Mouse (Mus musculus) testis, adult 2 months (tissue): Measurements from ENCODE around the gene Gxylt2. TPM values are rescaled to one million over a fixed set of nuclear protein-coding genes. Genes with fewer than 3 reads are reported as not detected.
A peak's percentile ranks its signal among the peaks of the same experiment; 100 is the strongest.

Experiments
- H3K27ac ChIP-seq: fragments of 200-500 bp; 2 replicates; pipeline ENCODE4 v1.5.1; 2012; ENCODE audit warnings: low read depth, low read length; ENCODE audit not compliant: control insufficient read depth, insufficient read depth
- H3K27me3 ChIP-seq: fragments of 200-500 bp; 2 replicates; pipeline ENCODE4 v1.6.1; 2012; ENCODE audit warnings: mild to moderate bottlenecking, low read length, moderate library complexity; ENCODE audit not compliant: control insufficient read depth, insufficient read depth
- H3K36me3 ChIP-seq: fragments of 200-500 bp; 2 replicates; pipeline ENCODE4 v1.6.1; 2012; ENCODE audit warnings: mild to moderate bottlenecking, low read length; ENCODE audit not compliant: control insufficient read depth, insufficient read depth
- H3K4me1 ChIP-seq: fragments of 200-500 bp; 2 replicates; pipeline ENCODE4 v1.6.1; 2012; ENCODE audit warnings: low read length; ENCODE audit not compliant: control insufficient read depth, insufficient read depth
- H3K4me3 ChIP-seq: fragments of 200-500 bp; 2 replicates; pipeline ENCODE4 v1.5.1; 2012; ENCODE audit warnings: low read depth, mild to moderate bottlenecking, low read length, moderate library complexity, mixed read lengths; ENCODE audit not compliant: control insufficient read depth
- CTCF ChIP-seq: fragments of 200-500 bp; IDR thresholded peaks from 2 replicates; pipeline ENCODE4 v1.5.1; 2012; ENCODE audit warnings: low read depth, mild to moderate bottlenecking, inconsistent platforms, low read length, moderate library complexity; ENCODE audit not compliant: control insufficient read depth, insufficient read depth, insufficient replicate concordance
- POLR2A ChIP-seq: fragments of 200-500 bp; IDR thresholded peaks from 2 replicates; pipeline ENCODE4 v1.6.1; 2012; ENCODE audit warnings: low read depth, mild to moderate bottlenecking, inconsistent platforms, low read length, moderate library complexity; ENCODE audit not compliant: control insufficient read depth
- polyA plus RNA-seq: library from polyadenylated mRNA; depleted of rRNA; stranded (reverse); fragments of >200 nt; gene quantifications from 2 replicates; pipeline ENCODE4 v1.2.3, GENCODE M21; 2012; rRNA removed

Gene Gxylt2
- 1.6 and 2.0 TPM in 2 replicates for polyA plus RNA-seq

DNA sequence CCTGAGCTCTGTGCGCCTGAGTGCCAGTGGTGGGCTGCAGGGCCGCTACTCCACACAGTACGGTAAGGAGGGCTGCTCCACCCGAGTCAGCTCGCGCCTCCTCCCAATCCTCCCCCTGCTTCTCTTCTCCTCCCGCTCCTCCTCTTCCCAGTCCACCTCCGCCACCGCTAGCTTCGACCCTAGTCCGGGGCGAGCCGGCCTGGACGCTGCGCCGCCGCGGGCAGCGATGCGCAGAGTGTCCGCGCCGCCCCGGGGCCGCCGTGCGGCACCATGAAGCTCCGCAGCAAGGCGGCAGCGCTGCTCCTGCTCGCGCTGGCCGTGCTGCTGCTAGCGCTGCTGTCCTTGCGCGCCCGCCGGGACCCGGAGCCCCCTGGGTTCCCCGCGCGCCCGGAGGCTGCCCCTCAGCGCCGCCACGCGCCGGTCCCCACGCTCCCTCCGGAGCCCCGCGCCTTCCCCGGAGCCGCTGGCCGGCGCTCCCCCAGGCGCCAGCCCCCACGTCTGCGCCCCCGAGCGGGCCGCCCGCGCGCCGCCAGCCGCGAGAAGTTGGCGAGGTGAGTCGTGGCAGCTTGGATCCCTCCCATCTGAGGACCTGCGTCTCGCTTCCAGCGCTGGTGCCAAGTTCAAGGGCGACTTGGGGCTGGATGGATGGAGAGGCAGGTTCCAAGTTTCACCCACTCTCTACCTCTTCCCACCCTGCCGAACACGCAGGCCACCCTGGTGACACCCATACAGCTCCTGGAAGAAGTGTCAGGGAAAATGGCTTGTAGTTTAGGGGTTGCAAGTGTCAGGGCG, at the start of gene Gxylt2:
Gxylt2 (plus strand) TSS at position 161 of the 792 bp plus-strand sequence.
- no peaks in the 10 kb centered on the region for H3K36me3 ChIP-seq
- H3K27ac ChIP-seq: no peak within 1 kb of the TSS
- H3K27me3 ChIP-seq: no peaks in the 10 kb centered on the region
- H3K4me3 ChIP-seq: peak within 1 kb of the TSS; percentile 75
- peaks cover 11% of the 10 kb centered on the region for H3K4me1 ChIP-seq
- no peak for TF ChIP-seq POLR2A
- no peak for TF ChIP-seq CTCF

DNA sequence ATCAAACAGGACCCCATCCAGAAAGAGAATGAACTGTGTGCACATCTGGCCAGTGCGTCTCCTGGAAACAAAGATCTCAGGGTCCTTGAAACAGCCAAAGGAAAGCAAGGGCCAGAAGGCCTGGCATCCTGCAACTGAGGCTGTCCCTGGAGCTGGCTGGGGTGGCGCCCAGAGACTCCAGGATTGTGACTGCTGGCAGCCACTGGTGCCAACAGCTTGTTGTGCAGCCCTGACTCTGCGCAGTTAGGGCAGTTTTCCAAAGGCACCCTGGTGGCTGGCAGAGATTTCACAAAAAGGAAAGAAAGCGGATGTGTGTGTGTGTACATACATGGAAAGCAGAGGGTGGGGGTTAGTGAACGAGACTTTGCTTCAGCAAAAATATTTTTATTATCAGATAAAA, 44.1 kb upstream of the Gxylt2 start:
- H3K27me3 ChIP-seq: no peaks in the 10 kb centered on the region
- no peak for TF ChIP-seq POLR2A
- TF ChIP-seq CTCF: no peak
- no peak overlapping the region for H3K4me3 ChIP-seq
- no peaks in the 10 kb centered on the region for H3K4me1 ChIP-seq
- no peak overlapping the region for H3K27ac ChIP-seq
- H3K36me3 ChIP-seq: no peaks in the 10 kb centered on the region

GRCm38 (mm10) chr6:100662224-100662623, 42.3 kb upstream of the Gxylt2 start:
- Histone ChIP-seq H3K36me3 (no peaks in the 10 kb centered on the region), H3K4me1 (no peaks in the 10 kb centered on the region), H3K4me3 (no peak overlapping the region), H3K27ac (no peak overlapping the region), H3K27me3 (no peaks in the 10 kb centered on the region)
- TF ChIP-seq POLR2A: no peak
- TF ChIP-seq CTCF: no peak

DNA sequence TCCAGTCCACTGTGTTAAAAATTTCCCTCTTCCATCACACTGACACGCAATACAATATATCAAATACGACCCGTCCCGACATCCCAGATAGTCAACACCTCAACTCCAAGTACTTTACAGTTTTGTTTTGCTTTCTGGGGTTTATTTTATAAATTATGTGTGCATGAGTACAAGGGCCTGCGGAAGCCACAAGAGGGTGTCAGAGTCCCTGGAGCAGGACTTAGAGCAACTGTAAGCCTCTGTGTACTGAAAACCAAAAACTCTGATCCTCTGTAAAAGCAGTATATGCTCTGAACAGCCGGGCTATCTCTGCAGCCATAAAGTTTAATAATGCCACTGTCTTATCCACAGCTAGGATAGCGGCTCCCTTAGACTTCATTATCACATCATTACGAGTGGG, 36.9 kb upstream of the Gxylt2 start:
- no peaks in the 10 kb centered on the region for H3K4me1 ChIP-seq
- H3K36me3 ChIP-seq: no peaks in the 10 kb centered on the region
- no peak overlapping the region for H3K4me3 ChIP-seq
- no peaks in the 10 kb centered on the region for H3K27me3 ChIP-seq
- H3K27ac ChIP-seq: no peak overlapping the region
- TF ChIP-seq POLR2A: no peak
- TF ChIP-seq CTCF: no peak

GRCm38 (mm10) chr6:100668858-100669257, 35.7 kb upstream of the Gxylt2 start:
- Histone ChIP-seq H3K4me1 (no peaks in the 10 kb centered on the region), H3K27ac (no peak overlapping the region), H3K4me3 (no peak overlapping the region), H3K36me3 (no peaks in the 10 kb centered on the region), H3K27me3 (no peaks in the 10 kb centered on the region)
- TF ChIP-seq CTCF: no peak
- no peak for TF ChIP-seq POLR2A

DNA sequence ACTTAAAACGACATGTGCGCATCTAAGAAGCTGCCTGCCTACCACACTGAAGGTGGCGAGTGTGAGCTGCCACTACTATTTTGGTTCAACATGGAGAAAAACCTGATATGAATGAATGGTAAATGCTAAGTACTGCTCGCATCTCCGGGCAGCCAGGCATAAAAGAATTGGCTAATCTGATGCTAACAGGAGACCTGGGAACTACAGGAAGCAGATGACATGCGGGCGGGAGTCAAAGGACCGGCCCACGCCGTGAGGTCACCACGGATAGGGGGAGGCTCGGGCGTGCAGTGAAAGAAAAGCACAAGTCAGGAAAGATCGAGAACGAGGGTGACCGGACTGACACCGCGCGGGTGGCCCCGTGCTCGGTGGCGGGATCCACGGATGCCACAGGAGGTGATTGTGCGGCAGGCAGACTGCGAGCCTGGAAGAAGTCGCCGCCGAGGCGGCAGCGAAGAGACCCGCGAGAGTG, 34.1 kb upstream of the Gxylt2 start:
- H3K36me3 ChIP-seq: no peaks in the 10 kb centered on the region
- peak overlapping the region; percentile 94 for H3K4me3 ChIP-seq
- H3K27ac ChIP-seq: peak overlapping the region; percentile 55
- H3K27me3 ChIP-seq: no peaks in the 10 kb centered on the region
- H3K4me1 ChIP-seq: no peaks in the 10 kb centered on the region
- no peak for TF ChIP-seq CTCF
- TF ChIP-seq POLR2A: no peak

GRCm38 (mm10) chr6:100670880-100671344, 33.6 kb upstream of the Gxylt2 start, which contains the start of gene Shq1:
Gene Shq1, minus strand, starts transcription at chr6:100671157.
- TF ChIP-seq CTCF (no peak), POLR2A (peak; percentile 72)
- peak within 1 kb of the TSS; percentile 94 for H3K4me3 ChIP-seq

GRCm38 (mm10) chr6:100671401-100671800, 33.1 kb upstream of the Gxylt2 start:
- peak overlapping the region; percentile 94 for H3K4me3 ChIP-seq
- H3K27ac ChIP-seq: no peak overlapping the region
- H3K4me1 ChIP-seq: no peaks in the 10 kb centered on the region
- no peak for TF ChIP-seq POLR2A
- TF ChIP-seq CTCF: no peak
- no peaks in the 10 kb centered on the region for H3K36me3 ChIP-seq
- H3K27me3 ChIP-seq: no peaks in the 10 kb centered on the region

More at GRCm38 (mm10) chr6:100670880-100671344, 33.6 kb upstream of the Gxylt2 start, which contains the start of gene Shq1:
- Histone ChIP-seq H3K27me3 (no peaks in the 10 kb centered on the region), H3K27ac (peak within 1 kb of the TSS; percentile 55), H3K4me1 (no peaks in the 10 kb centered on the region), H3K36me3 (no peaks in the 10 kb centered on the region)
